Mouse (Mus musculus) thymus, postnatal 36 days (tissue): ENCODE data around the gene Fndc3b.
A peak's percentile ranks its signal among the peaks of the same experiment; 100 is the strongest.

Source experiments
- DNase-seq, 2 experiments: peaks; one replicate each; pipeline ENCODE4 v3.0.0; 2022; ENCODE audit warnings: mixed read lengths in 2 of 2

The Fndc3b gene

DNA sequence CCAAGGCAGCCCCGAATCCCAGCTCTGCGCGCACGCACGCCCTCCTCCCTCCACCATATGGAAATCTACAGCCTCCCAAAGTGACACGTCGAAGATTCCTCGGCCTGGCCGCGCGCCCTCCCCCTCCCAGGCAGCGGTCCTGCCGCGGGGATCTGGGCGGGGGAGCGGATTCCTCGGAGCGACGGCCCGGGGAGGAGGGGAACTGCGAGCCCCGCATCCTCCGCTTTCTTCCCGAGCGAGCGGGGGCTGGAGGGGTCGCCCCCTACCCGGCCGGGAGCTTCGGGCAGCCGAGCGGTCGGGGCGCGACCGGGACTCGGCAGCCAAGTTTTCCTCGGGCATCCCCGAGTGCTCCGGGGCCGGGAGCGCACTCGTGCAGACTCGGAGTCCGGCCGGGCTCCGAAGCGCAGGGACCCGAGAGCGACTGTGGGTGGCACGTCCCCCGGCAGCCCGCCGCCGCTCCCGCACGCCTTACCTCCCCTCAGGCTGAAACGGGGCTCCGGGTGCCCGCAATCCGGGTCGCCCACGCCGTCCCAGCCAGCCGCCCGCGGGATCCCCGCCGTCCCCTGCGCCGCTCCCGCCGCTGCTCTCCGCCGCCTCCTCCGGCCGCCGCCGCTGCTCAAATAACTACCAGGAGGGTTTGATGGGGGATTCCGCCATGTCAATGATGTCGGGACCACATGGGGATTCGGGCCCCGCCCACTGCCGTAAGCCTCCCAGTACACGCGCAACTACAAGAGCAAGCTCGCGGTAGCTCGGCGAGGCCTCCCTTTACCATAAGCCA lies at the start of gene Fndc3b:
Gene Fndc3b (minus strand): TSS at position 660 of the 781 bp plus-strand sequence.
- DNase-seq: peak; percentile 80 to 84

DNA sequence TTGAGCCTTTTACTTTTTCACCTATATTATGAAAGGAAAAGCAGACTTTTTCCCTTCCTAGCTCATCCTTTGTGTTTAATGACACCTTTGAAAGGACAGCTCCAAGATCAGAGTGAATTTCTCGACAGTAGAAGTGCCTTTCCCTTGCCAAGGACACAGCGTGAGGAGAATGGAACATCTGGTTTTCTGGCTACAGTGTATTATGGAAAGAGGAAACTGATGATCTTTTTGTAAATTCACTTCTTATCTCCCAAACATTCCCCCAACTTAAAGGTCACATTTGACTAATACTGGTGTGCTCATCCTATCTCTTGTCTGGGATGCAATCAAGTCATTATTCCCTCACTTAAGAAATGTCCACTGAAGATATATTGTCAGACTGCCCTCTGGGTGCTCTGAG lies 49.2 kb upstream of the Fndc3b start:
- no peak for DNase-seq

DNA sequence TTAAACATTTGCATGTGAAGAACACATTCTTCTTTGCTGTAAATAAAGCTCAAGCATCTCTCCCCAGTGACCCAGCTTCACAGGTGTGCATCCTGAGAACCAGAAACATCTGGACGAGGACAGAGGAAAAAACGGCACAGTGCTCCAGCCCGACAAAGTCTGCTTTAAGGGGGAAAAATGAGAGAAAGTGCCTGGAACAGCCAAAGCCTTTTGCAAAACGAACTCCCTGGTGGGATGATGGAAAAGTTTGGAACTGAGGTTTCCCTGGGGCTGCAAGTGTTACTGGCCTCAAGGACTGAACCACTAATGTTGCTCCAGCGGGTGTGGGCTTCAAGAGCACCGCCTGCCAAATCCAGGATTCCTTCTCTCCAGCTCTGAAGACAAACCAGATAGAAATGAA lies 47.9 kb upstream of the Fndc3b start:
- no peak for DNase-seq

DNA sequence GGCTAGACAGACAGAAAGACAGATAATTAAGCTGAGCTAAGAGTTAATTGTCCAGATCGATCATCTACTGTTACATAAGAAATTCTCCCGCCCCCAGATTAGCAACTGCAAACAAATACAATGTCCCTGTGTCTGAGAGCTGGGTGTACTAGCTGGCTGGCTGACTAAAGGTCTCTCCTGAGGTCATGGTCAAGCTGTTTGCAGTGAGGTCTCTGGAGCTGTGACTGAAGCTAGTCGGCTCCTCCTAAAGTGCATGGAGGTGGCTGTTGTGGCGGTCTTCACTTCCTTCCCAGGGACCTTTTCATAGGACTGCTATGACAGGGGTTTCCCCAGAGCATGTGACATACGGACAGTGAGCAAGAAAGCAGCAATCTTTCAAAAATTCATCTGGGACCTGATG lies 40.5 kb upstream of the Fndc3b start:
- DNase-seq: no peak

DNA sequence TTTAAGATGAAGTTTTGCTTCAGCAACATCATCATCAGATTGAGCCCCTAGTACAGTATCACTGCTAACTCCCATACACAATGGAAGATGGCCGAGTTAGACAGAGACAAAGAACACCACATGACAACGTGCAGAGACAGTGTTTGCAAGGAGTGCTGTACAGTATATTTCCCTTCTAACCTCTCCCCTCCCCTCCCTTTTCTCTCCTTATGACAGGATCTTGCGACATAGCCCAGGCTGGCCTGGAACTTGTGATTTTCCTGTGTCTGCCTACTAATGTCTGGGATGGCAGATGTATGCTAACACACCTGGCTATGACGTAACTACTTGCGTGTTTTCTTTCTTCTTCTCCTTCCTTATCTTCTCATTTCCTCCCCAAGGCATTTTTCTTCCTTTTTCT lies 40.0 kb upstream of the Fndc3b start:
- DNase-seq: no peak

DNA sequence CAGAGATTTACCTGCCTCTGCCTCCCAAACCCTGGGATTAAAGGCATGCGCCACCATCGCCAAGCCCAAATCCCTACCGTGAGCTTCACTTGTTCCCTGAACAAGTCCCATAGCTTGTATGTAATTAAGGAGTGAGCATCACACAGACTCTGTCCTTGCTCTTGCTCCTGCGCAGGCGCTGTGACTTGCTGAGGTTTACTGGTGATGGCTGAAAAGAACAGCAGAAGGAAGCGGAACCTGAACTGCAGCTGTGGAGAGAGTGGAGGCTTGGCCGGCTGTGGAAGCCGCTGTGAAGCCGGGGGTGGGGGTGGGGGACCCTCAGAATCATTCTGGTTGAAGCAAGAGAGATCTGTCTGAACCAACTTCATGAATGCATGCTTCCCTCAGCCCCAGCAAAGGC lies 34.5 kb upstream of the Fndc3b start:
- DNase-seq: no peak

DNA sequence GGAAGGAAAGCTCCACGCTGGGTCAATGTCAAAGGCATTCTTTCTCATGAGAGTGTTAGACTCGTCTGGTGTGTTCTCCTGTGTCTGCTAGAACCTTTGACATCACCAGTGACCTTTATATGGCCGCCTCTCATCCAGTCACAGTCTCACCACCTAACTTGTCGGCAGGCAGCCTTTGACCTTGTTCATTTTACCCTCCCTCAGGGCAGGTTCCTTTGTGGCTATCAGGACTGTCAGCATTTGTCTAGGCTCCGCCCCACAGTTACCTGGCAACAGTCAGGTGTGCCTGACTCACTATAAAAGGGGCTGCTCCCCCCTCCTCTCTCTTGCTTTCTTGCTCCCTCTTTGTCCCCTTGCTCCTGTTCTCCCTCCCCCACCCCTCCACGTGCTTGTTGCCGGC lies 33.6 kb upstream of the Fndc3b start:
- no peak for DNase-seq

DNA sequence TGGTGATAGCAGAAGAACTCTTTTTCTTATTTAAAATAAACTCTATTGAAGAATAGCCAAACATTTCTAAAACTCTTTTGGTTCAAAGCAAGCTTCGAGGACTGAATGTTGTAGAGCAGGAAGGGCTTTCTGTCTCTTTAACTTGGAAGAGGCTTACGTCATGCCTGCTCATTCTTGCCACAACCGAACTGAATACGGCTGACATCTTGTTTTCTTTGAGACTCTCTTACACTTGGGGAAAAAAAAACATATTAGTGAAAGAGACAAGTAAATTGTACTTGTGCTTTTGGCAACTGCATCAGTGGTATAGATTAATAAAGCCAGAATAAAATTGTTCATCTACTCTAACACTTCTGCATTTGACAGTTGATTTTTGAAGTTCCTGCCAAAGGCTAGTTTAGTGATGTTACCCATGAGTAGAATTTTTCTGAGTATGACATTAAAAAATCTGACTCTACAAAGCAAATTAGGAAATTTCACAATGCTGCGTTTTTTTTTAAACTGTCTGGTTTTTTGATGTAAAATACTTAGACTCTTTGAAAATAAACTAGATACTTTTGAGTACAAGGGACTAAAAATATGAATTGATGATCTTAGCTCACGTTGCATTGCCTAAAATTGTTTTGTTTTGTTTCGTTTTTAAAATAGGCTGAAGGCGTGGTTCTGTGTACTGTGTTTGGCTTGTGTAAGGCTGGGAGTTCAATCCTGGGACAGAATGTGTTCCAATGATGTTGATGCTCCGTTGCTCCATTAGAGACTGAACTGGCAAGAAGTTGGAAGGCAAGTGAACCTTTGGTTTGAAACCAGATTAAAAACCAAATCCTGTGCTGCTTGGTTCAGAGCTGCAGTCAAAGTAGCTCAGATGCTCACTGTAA lies 32.4 kb upstream of the Fndc3b start:
- no peak for DNase-seq

DNA sequence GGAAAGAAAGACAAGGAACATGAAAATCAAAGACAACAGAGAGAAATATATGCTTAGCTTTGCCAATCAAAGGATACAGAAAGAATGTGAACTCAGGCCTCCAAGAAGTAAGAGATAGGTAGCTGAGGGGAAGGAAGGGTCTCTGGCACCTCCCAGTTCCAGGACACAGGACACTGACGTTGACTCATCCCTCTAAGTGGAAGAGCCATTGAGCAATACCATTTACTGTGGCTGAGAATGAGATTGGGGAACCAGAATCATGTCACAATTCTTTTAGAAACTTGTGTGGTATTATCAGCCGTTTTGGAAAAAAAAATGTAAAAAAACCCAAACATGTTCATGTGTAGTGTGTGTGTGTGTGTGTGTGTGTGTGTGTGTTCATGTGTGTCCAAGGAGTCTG lies 31.0 kb upstream of the Fndc3b start:
- DNase-seq: no peak

DNA sequence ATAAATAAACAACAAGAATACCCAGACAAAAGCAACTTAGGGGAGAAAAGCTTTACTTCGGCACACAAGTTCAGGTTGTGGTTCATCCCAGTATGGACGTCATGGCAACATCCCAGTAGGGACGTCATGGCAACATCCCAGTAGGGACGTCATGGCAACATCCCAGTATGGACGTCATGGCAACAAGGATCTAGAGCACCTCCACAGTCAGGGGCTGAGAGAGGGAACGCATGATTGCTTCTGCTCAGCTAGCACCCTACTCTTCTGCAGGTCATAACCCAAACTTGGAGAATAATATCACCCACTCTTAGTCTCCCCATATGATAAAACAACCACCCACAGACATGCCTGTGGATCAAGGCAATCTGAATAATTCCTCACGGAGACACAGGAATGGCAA lies 29.0 kb upstream of the Fndc3b start:
- DNase-seq: no peak

DNA sequence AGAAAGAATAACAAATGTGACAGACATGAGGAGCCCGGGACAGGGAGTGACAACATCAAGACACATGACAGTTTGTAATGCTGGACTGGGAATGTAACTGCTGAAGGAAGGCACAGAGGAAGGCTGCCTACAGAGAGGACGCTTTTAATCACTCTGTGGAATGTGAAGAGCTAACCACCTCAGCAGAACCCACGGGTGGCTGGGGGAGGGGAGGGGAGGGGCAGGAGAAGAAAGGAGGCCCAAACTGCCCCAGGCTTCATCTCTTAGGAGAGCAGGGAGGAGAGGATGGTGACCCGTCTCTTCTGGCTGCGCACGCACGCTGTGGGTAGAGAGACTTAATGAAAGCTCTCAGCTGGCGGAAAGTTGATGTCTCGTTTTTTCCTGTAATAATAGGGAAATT lies 25.1 kb upstream of the Fndc3b start:
- no peak for DNase-seq

DNA sequence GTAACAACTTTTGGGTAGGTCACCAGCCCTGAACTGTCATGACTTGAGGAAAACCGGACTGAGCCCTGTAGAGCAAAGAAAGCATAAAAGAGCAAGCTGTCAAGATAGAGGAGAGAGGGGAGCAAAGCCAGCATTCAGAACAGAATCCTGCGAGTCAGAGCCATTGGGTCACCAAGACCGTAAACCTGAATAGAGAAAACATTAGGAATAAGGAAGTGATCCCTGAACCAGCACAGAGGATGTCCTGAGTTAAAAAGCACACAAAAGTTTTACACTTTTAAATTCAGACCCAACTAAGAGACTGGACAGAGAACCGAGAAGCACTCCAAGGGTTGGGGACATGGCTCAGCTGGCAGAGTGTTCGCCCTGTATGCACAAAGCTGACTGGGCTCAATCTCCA lies 24.0 kb upstream of the Fndc3b start:
- DNase-seq: no peak

DNA sequence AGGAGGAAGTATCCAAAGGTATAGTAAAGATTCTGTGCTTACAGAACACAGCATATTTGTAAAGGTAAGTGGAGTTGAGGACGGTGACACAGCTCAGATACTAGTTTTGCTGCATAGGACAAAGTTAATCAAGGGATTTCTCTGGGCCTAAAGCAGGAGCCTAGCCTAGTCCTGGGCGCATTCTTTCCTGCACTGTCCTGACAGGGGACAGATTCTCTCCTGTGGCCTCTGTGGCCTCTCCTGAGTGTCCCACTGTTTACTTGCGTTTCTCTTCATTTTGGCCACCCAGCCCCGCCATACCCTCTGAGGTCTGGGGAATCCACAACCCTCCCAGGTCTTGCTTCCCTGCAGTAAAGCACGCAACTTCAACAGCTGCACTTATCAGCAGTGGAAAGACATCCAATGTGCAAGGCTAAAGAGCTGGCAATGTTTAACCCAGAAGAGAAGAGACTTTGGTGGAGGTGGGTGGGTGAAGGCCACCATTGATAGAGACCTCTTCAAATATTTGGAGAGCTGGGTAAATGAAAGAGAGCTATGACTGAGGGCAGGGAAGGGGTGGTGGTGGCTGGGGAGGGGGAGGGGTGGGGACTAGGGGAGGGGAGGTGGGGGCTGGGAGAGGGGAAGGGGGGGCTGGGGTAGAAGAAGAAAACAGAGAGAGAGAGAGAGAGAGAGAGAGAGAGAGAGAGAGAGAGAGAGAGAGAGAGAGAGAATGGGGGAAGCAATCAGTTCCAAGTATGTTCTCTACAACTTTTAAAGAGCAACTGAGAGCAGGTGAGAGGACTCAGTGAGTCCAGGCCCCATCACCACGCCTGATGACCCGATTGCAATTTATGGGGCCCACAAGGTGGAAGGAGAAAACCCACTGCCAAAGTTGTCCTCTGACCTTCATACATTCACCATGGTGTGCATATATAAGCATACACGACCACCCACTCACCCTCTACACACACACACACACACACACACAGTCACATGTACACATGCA lies 18.0 kb upstream of the Fndc3b start:
- no peak for DNase-seq

DNA sequence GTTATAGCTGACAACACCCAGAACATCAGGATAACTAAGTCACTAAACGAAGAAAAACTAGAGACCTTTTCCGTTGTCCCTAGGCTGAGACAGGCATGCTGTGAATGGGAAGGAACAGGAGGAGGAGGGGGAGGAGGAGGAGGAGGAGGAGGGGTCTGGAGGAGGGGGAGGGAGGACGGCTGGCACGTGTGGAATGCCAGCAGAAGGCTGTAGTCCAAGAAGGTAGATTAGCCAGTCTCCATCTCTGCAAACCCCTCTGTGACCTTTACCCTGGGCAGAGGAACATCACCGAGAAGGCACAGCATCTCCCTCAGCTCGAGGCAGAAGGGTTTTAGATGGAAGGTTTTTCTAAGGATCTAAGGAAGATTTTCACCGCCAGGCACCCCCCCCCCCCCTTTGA lies 17.1 kb upstream of the Fndc3b start:
- no peak for DNase-seq

DNA sequence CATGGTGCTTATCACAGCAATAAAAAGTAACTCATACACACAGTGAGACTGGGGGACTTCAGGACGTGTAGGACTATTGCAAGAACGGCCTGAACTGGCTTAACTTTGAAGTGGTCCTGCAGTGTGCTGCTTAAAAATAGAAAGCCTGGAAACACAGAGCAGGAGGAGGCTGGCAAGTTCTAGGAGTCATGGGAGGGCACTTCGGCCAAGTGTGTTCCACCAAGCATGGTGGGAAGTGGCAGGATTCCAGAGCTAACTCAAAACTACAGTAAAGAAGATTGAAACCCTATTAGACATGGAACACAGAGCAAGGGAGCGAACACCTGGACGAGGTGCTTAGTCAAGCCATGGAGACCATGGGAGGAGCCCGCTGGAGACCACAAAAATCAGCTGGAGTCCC lies 14.6 kb upstream of the Fndc3b start:
- no peak for DNase-seq

DNA sequence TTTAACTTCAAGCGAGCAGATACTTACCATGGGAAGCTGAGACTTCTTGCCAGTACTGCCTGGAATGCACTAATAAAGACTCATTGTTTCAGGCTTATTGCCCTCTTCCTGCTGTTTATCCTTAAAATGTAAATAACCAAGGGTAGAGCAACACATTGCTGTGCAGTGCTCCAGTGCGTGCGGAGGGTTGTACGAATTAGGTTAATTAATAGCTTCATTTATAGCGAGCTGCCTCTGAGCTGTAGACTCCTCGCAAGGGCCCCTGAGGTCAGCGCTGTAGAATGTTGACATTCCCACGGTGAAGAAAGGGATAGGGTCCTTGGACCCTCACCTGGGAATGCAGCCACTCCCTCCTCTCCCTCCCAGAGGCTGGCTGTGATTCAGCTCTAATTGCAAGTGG lies 13.1 kb upstream of the Fndc3b start:
- no peak for DNase-seq

DNA sequence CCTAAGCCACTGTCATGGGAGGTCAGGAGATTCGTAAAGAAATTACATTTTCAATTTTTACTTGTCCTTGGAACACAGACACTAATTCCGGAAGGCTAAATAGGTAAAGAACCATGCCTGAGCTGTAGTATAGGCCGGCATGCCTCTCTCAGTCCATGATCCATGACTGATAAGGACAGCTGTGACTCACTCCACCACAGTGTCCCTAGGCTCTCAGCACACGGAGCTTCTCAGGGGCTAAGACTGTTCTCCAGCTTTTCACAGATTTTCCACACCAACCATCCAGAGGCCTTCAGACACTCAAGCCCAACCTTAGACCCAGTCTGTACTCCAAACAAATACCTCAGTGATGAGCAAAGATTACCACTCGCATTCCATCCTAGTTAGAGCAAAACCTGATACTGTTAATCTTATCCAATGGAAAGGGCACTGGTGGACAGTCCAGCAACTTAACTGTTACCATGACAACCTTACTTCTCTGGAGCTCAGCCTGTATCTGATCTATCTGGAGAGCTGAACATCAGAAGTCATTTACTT lies 7.8 kb upstream of the Fndc3b start:
- no peak for DNase-seq

DNA sequence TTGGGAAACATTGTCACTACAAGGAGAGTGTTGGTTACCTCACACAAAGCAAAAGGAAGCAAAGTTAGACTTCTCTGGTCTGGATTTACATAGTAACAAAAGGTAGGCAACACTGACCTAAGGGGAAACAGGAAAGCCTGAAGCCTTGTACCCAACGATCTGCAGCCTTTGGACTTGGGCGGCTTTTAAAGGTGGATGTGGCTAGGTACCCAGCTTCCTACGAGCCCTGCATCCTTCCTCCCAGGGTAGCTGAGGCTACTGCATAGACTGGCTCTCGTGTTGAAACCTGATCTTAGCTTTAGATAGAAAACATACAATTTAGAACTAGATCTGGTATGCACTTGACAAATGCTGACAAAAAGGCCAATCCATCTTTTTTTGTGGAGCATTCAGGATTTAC lies 2.9 kb upstream of the Fndc3b start:
- DNase-seq: no peak

DNA sequence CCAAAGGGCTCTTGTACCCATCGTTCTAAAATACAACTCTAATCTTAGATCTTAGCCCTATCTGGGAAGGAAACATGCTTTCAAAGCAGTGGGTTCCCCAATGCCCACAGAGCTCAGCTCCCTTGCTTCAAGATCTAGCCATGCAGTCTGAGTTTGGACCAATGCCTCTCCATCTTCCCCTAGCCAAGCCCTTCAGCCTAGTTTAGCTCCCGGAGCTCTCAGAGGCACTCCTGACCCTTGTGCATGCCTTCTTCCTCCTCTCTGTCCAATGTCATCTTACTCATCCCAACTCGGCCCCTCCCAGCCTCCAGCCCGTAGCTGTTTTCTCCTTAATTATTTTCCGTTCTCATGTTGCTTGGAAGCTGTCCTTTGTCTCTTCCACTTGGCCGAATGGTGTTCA lies 1.3 kb upstream of the Fndc3b start:
- no peak for DNase-seq

DNA sequence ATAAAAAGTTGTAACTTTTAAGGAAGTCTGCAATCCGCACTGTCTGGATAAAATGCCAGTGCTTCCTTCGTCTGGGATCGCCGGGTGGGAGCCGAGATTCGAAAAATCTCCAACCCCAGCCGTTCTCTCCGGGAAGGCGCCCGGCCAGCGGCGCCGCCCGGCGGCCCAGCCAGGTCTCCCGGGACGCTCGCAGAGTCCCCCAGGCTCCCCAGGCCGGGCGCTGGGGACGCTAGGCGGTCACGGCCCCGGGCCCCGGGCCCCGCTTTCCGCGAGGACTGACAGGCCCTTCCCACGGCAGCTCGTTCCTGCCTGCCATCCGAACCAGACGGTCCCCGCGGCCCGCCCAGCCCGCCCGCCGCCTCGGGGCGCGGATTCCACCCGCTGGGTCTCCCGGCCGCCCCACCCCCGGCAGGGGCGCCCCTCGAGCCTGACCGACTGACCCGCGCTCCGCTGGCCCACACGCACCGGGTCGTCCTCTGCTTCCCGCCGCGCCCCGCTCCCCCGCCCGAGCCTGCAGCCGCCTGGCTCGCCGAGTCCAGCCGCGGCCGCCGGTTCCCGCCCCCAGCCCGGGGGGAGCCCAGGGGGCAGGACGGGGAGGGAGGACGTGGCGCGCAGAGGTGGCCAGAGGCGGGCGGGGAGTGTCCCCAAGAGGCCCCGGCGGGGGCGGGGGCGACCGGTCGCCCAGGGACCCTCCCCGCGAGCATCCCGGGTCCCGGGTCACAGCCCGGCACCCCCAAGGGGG lies 1.0 kb downstream of the Fndc3b start:
- peak; percentile 33 to 34 for DNase-seq

DNA sequence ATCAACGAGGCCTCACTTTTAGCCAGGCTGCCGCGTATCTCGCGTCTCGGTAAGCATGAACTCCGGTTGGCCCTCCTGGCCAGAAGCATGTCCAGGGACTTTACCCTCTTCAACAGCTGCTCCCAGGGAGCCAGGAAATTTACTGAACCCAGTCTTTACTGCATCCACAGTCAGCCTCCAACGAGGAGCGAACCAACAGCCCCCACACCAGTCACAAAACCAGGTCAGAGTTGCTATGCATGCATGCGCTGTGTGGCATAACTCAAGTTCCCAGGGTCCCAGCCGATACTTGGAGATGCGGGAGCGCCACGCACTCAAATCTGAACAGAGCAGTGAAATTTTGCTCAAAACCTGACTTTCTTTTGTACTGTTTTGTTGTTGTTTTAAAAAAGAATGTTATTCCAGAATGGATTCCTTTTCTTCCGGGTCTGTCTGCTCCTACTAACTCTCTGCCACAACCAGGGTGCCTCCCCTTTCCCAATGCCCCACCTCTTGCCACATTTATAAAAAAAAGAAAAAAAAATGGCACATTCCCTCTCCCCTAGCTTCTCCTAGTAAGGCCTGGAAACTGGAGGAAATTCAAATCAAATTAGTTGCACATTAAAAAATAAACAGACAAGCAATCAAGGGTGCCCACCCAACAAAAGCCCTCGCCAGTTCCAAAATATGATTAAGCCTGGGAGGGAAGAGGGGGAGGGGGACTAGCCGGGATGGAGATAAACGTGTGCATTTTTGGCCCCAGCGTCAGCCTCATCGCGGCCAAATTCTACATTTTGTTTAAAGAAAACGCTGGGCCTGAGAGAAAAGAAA lies 1.8 kb downstream of the Fndc3b start:
- no peak for DNase-seq
